Comparison of ENCODE assay signal across 29 mouse cellular contexts in genomic region chr3:86149063-86149462, GRCm38 (mm10). TPM values are rescaled to one million over a fixed set of nuclear protein-coding genes. Genes with fewer than 3 reads are reported as not detected.
DNase-seq lines count a peak whose midpoint lies in the region; ATAC-seq and TF ChIP-seq lines count a peak whose summit lies in the region.
"Had no signal": no experiment of that assay in that cellular context is flagged by ENCODE, and none has a peak within 500 bp of the region (broad histone marks: within the 10 kb centered on the region; RNA-seq: fewer than 3 reads in every experiment).

No protein-coding gene starts in this region.

- TF ChIP-seq POLR2A in limb, embryonic 14.5 days (IDR thresholded peaks at IDR 0.05; ENCODE audit: borderline replicate concordance, extremely low read depth, insufficient read depth, insufficient read length): no peak

- H3K4me2 ChIP-seq in embryonic facial prominence, embryonic 13.5 days: no peak overlapping the region
- no peak overlapping the region for H3K4me2 ChIP-seq in limb, embryonic 14.5 days (replicated peaks; ENCODE audit: low read depth, low read length, severe bottlenecking)
- H3K4me2 ChIP-seq: forebrain, embryonic 13.5 days; heart, embryonic 13.5 days; hindbrain, embryonic 15.5 days; kidney, embryonic 15.5 days; liver, embryonic 15.5 days; lung, embryonic 14.5 days; midbrain, embryonic 15.5 days; stomach, embryonic 15.5 days had no signal

- H3K9me3 ChIP-seq in embryonic facial prominence, embryonic 13.5 days: no peaks in the 10 kb centered on the region
- H3K9me3 ChIP-seq in embryonic facial prominence, embryonic 10.5 days: no peaks in the 10 kb centered on the region
- H3K9me3 ChIP-seq in limb, embryonic 14.5 days (ENCODE audit: control insufficient read depth, low read length): no peaks in the 10 kb centered on the region
- H3K9me3 ChIP-seq: forebrain, embryonic 13.5 days; heart, embryonic 13.5 days; hindbrain, embryonic 10.5 days; hindbrain, embryonic 15.5 days; kidney, embryonic 15.5 days; liver, embryonic 15.5 days; midbrain, embryonic 15.5 days; stomach, embryonic 15.5 days had no signal

- WGBS in embryonic facial prominence, embryonic 13.5 days: 69% methylated on average over 6 of the region's 6 CpGs
- WGBS in embryonic facial prominence, embryonic 10.5 days: 76% methylated on average over 6 of the region's 6 CpGs
- WGBS in limb, embryonic 14.5 days: 72% methylated on average over 6 of the region's 6 CpGs

- H3K27ac ChIP-seq in embryonic facial prominence, embryonic 13.5 days: peak overlapping the region; percentile 3
- H3K27ac ChIP-seq in embryonic facial prominence, embryonic 10.5 days (replicated peaks): no peak overlapping the region
- peak overlapping the region; percentile 8; the same call in 1 of the 2 replicates for H3K27ac ChIP-seq in limb, embryonic 14.5 days (replicated peaks; ENCODE audit: low read depth, low read length)
- H3K27ac ChIP-seq: forebrain, embryonic 13.5 days; heart, embryonic 13.5 days; hindbrain, embryonic 10.5 days; hindbrain, embryonic 15.5 days; layer of hippocampus, adult 2 months; liver, embryonic 15.5 days; midbrain, embryonic 15.5 days; stomach, embryonic 15.5 days had no signal

- no peak for ATAC-seq in embryonic facial prominence, embryonic 13.5 days (ENCODE audit: insufficient number of reproducible peaks, insufficient read depth, low FRiP score, low TSS enrichment, low read depth)
- ATAC-seq in limb, embryonic 14.5 days (ENCODE audit: low FRiP score, low read depth): no peak
- ATAC-seq: forebrain, embryonic 13.5 days; inflammation-experienced regulatory T-cells, adult 6 months; midbrain, embryonic 15.5 days had no signal

- H3K36me3 ChIP-seq in embryonic facial prominence, embryonic 13.5 days: no peaks in the 10 kb centered on the region
- no peaks in the 10 kb centered on the region for H3K36me3 ChIP-seq in embryonic facial prominence, embryonic 10.5 days (replicated peaks)
- no peaks in the 10 kb centered on the region for H3K36me3 ChIP-seq in limb, embryonic 14.5 days (ENCODE audit: control insufficient read depth, insufficient read depth, low read length)
- H3K36me3 ChIP-seq: heart, embryonic 13.5 days; hindbrain, embryonic 10.5 days; hindbrain, embryonic 15.5 days; kidney, embryonic 15.5 days; liver, embryonic 15.5 days; midbrain, embryonic 15.5 days; stomach, embryonic 15.5 days had no signal

- H3K9ac ChIP-seq in embryonic facial prominence, embryonic 13.5 days: no peak overlapping the region
- H3K9ac ChIP-seq in limb, embryonic 14.5 days (ENCODE audit: low read depth, low read length, severe bottlenecking): no peak overlapping the region
- H3K9ac ChIP-seq: forebrain, embryonic 13.5 days; heart, embryonic 13.5 days; hindbrain, embryonic 15.5 days; kidney, embryonic 15.5 days; liver, embryonic 15.5 days; lung, embryonic 14.5 days; midbrain, embryonic 15.5 days; stomach, embryonic 15.5 days had no signal

- no peak overlapping the region for H3K4me3 ChIP-seq in embryonic facial prominence, embryonic 13.5 days
- no peak overlapping the region for H3K4me3 ChIP-seq in embryonic facial prominence, embryonic 10.5 days
- no peak overlapping the region for H3K4me3 ChIP-seq in limb, embryonic 14.5 days (replicated peaks; ENCODE audit: low read length)
- H3K4me3 ChIP-seq: forebrain, embryonic 13.5 days; heart, embryonic 13.5 days; hindbrain, embryonic 10.5 days; hindbrain, embryonic 15.5 days; kidney, embryonic 15.5 days; layer of hippocampus, adult 2 months; liver, embryonic 15.5 days; midbrain, embryonic 15.5 days; stomach, embryonic 15.5 days had no signal

- peaks cover 11% of the 10 kb centered on the region; the same call in 1 of the 2 replicates for H3K4me1 ChIP-seq in embryonic facial prominence, embryonic 13.5 days
- H3K4me1 ChIP-seq in embryonic facial prominence, embryonic 10.5 days: peaks cover 10% of the 10 kb centered on the region
- H3K4me1 ChIP-seq in limb, embryonic 14.5 days (ENCODE audit: control insufficient read depth, insufficient read depth, low read length): peaks cover 14% of the 10 kb centered on the region
- H3K4me1 ChIP-seq: heart, embryonic 13.5 days; hindbrain, embryonic 10.5 days; hindbrain, embryonic 15.5 days; liver, embryonic 15.5 days; midbrain, embryonic 15.5 days; stomach, embryonic 15.5 days had no signal

- no peak for DNase-seq in embryonic facial prominence, embryonic 10.5 days (ENCODE audit: low spot score)
- DNase-seq in spleen, postnatal 36 days (ENCODE audit: low spot score in 2 of 2): peak; percentile 61 to 64
- DNase-seq in spleen, adult 12 weeks (ENCODE audit: low spot score): no peak
- DNase-seq in limb, embryonic 14.5 days (ENCODE audit: low spot score): no peak
- DNase-seq in layer of hippocampus, postnatal 36 days: no peak
- no peak for DNase-seq in embryo, embryonic 9.5 days (ENCODE audit: extremely low spot score)
- DNase-seq: adrenal gland, adult 8-10 months; cerebellum, adult 11 months; cerebellum, adult 9-10 months; gastrocnemius, postnatal 25 days; heart, adult 18-20 months; heart, postnatal 10 days; kidney, adult 18-20 months; kidney, postnatal 25 days; lung, embryonic 14.5 days; lung, postnatal 14 days; right cerebral cortex, postnatal 4 days; thymus, postnatal 14 days had no signal

- H3K27me3 ChIP-seq in embryonic facial prominence, embryonic 13.5 days: no peaks in the 10 kb centered on the region
- no peaks in the 10 kb centered on the region for H3K27me3 ChIP-seq in embryonic facial prominence, embryonic 10.5 days (replicated peaks; ENCODE audit: low read depth, poor library complexity, severe bottlenecking)
- H3K27me3 ChIP-seq in limb, embryonic 14.5 days (ENCODE audit: control insufficient read depth, insufficient read depth, low read length): no peaks in the 10 kb centered on the region
- H3K27me3 ChIP-seq: forebrain, embryonic 13.5 days; heart, embryonic 13.5 days; hindbrain, embryonic 15.5 days; kidney, embryonic 15.5 days; liver, embryonic 15.5 days; midbrain, embryonic 15.5 days; stomach, embryonic 15.5 days had no signal

RNA-seq across cellular contexts. Expression of gene Rps3a1, which starts 6.6 kb away (rescaled TPM):
- 1,432 and 1,487 TPM in 2 replicates for polyA plus RNA-seq in embryonic facial prominence, embryonic 13.5 days (2015; fragmentation: Nextera tagmentation; extraction: Ambion mirVana)
- 1,198 and 1,219 TPM in 2 replicates for polyA plus RNA-seq in embryonic facial prominence, embryonic 10.5 days (2016; fragmentation: Nextera tagmentation; extraction: Ambion mirVana)
- polyA plus RNA-seq in limb, embryonic 14.5 days (2012; rRNA removed): 1,087 and 1,916 TPM in 2 replicates
- polyA plus RNA-seq in limb, embryonic 14.5 days (2014; fragmentation: Nextera tagmentation; extraction: Ambion mirVana): 1,503 and 1,577 TPM in 2 replicates
- 100 to 1,000 TPM; 392 to 411 TPM for total RNA-seq in layer of hippocampus, postnatal 36 days (2021)

Comparison
In these comparisons a context has a peak if more than half of its experiments do, and no peak if none do; other contexts are left out.
1. DNase-seq: peak in spleen, postnatal 36 days (2 of 2); none in embryonic facial prominence, embryonic 10.5 days (single experiment), spleen, adult 12 weeks (single experiment), limb, embryonic 14.5 days (single experiment), layer of hippocampus, postnatal 36 days (0 of 2) and embryo, embryonic 9.5 days (single experiment).